Mouse (Mus musculus) cerebellum, adult 2 months (tissue): ENCODE results near the gene Fermt1. TPM values are rescaled to one million over a fixed set of nuclear protein-coding genes. Genes with fewer than 3 reads are reported as not detected.

Experiments
- DNase-seq, 2 experiments: peaks; one replicate each; pipeline ENCODE4 v3.0.0; 2021
- H3K27ac ChIP-seq: fragments of 200-500 bp; 2 replicates; pipeline ENCODE4 v1.5.1; 2012; ENCODE audit warnings: low read length, control low read depth, inconsistent platforms; ENCODE audit not compliant: insufficient read depth
- H3K27me3 ChIP-seq: fragments of 200-500 bp; 2 replicates; pipeline ENCODE4 v1.6.1; 2012; ENCODE audit warnings: inconsistent platforms, mild to moderate bottlenecking, low read length, moderate library complexity; ENCODE audit not compliant: control insufficient read depth, insufficient read depth
- H3K4me1 ChIP-seq: fragments of 200-500 bp; 2 replicates; pipeline ENCODE4 v1.6.1; 2011; ENCODE audit warnings: low read length; ENCODE audit not compliant: control insufficient read depth, insufficient read depth
- H3K4me3 ChIP-seq: fragments of 200-500 bp; replicated peaks from 2 replicates; pipeline ENCODE3; 2011; ENCODE audit warnings: mild to moderate bottlenecking, low read depth, low read length, control low read depth; ENCODE audit not compliant: insufficient read depth
- CTCF ChIP-seq: fragments of 200-500 bp; IDR thresholded peaks from 2 replicates; pipeline ENCODE4 v1.5.1; 2011; ENCODE audit warnings: low read depth, mild to moderate bottlenecking, control low read depth, low read length, moderate library complexity, borderline replicate concordance; ENCODE audit not compliant: insufficient read depth
- POLR2A ChIP-seq: fragments of 200-500 bp; IDR thresholded peaks from 2 replicates; pipeline ENCODE4 v1.6.1; 2011; ENCODE audit warnings: low read length, control low read depth, borderline replicate concordance; ENCODE audit not compliant: insufficient read depth
- WGBS: fragments of 180-500 bp; shearing (Covaris S2); methylation state at CpG from one replicate; pipeline ENCODE4 v1.1.7; 2018; 5-methylcytosine and 5-hydroxymethylcytosine counted together
- polyA plus RNA-seq: library from polyadenylated mRNA; depleted of rRNA; stranded (reverse); fragments of >200 nt; gene quantifications from 2 replicates; pipeline ENCODE4 v1.2.3, GENCODE M21; 2012

Gene Fermt1
- polyA plus RNA-seq, 1 experiment, result not detected

GRCm38 (mm10) chr2:132948174-132948573 is 2.5 kb upstream of the Fermt1 start:
- 80% methylated on average over 7 of the region's 7 CpGs for WGBS
- TF ChIP-seq CTCF (no peak), POLR2A (no peak)
- no peak overlapping the region for H3K27ac ChIP-seq
- no peak for DNase-seq
- peaks cover 3% of the 10 kb centered on the region; the same call in 1 of the 2 replicates for H3K4me1 ChIP-seq
- H3K27me3 ChIP-seq, result peaks cover 2% of the 10 kb centered on the region; the same call in 1 of the 2 replicates
- H3K4me3 ChIP-seq, result no peak overlapping the region

GRCm38 (mm10) chr2:132946976-132947375 is 1.3 kb upstream of the Fermt1 start:
- no peak for DNase-seq

DNA sequence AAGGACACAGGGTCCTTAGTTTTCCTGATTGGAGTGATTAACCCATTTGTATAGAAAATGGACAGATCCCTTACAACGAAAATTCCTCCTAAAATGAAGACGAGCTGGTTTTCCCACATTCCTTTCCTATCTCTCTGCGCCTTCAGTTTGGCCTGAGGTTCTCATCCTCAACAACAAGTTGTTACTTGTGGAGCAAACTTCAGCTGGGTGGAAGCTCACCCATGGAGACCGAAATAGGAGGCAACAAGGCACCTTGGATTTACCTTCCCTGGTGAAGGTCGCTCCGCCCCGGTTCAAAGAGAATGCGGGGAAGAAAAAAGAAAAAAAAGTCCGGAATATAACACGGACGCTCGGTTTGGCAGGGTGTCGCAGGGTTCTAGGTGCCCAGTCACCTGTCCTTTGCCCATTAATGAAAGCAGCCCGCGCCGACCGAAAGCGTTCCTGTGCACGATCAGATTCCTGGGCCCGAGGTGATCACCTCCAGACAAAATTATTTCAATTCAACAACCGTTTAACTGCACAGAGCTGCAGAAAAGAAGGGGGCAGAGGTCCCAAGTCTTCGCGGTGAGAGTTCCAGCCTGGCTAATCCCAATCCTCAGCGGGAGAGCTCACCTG is 888 bp downstream of the Fermt1 start:
- peak in 1 of 2 experiments; percentile 8 for DNase-seq
- TF ChIP-seq CTCF (no peak), POLR2A (no peak)
- Histone ChIP-seq H3K27me3 (peaks cover 2% of the 10 kb centered on the region; the same call in 1 of the 2 replicates), H3K27ac (no peak overlapping the region), H3K4me1 (peaks cover 3% of the 10 kb centered on the region; the same call in 1 of the 2 replicates), H3K4me3 (peak overlapping the region; percentile 23)
- WGBS, result 11% methylated on average over 24 of the region's 24 CpGs

More at GRCm38 (mm10) chr2:132946976-132947375, 1.3 kb upstream of the Fermt1 start:
- Histone ChIP-seq H3K27me3 (peaks cover 2% of the 10 kb centered on the region; the same call in 1 of the 2 replicates), H3K4me3 (no peak overlapping the region), H3K27ac (no peak overlapping the region), H3K4me1 (peaks cover 3% of the 10 kb centered on the region; the same call in 1 of the 2 replicates)
- WGBS, result 86% methylated on average over 6 of the region's 6 CpGs
- TF ChIP-seq CTCF (no peak), POLR2A (no peak)

DNA sequence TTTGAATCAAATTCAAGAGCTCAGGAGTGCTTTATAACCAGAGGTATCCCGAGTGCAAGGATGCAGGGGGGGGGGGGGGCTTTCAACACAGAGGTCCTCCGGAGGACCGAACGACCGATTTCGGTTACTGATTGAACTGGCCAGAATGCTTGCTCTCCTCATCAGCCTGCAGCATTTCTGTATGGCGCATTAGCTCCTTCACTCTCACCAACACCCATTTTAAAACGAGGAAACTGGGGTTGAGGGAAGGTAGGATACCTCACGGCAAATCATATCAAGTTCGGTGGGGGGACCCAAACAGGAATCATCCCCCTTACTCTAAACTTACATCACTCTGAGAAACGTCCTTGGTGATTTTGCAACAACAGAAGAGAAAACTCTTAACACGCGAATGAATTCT is 1.7 kb downstream of the Fermt1 start:
- H3K4me1 ChIP-seq, result peaks cover 3% of the 10 kb centered on the region; the same call in 1 of the 2 replicates
- TF ChIP-seq CTCF, result no peak
- no peak for TF ChIP-seq POLR2A
- H3K27me3 ChIP-seq, result peaks cover 2% of the 10 kb centered on the region; the same call in 1 of the 2 replicates
- no peak overlapping the region for H3K4me3 ChIP-seq
- no peak for DNase-seq
- no peak overlapping the region for H3K27ac ChIP-seq
- 53% methylated on average over 13 of the region's 13 CpGs for WGBS

- no peak for DNase-seq
- no peak overlapping the region for H3K27ac ChIP-seq
- TF ChIP-seq CTCF (no peak), POLR2A (no peak)
- H3K27me3 ChIP-seq, result peaks cover 2% of the 10 kb centered on the region; the same call in 1 of the 2 replicates
- 64% methylated on average over 9 of the region's 9 CpGs for WGBS
- peaks cover 3% of the 10 kb centered on the region; the same call in 1 of the 2 replicates for H3K4me1 ChIP-seq
- H3K4me3 ChIP-seq, result no peak overlapping the region
Observed at GRCm38 (mm10) chr2:132943596-132943995, 2.1 kb downstream of the Fermt1 start.

GRCm38 (mm10) chr2:132939056-132939455 is 6.7 kb downstream of the Fermt1 start:
- no peak overlapping the region for H3K27ac ChIP-seq
- WGBS, result 39% methylated on average over 14 of the region's 14 CpGs
- no peak overlapping the region for H3K4me3 ChIP-seq
- no peaks in the 10 kb centered on the region for H3K4me1 ChIP-seq
- no peaks in the 10 kb centered on the region for H3K27me3 ChIP-seq
- no peak for DNase-seq
- TF ChIP-seq CTCF, result no peak
- TF ChIP-seq POLR2A, result no peak

GRCm38 (mm10) chr2:132936176-132936575 is 9.5 kb downstream of the Fermt1 start:
- no peak overlapping the region for H3K27ac ChIP-seq
- H3K4me3 ChIP-seq, result no peak overlapping the region
- WGBS, result 88% methylated on average over 4 of the region's 4 CpGs
- TF ChIP-seq CTCF (no peak), POLR2A (no peak)
- no peak for DNase-seq
- no peaks in the 10 kb centered on the region for H3K4me1 ChIP-seq
- H3K27me3 ChIP-seq, result no peaks in the 10 kb centered on the region

- WGBS, result 46% methylated on average over 4 of the region's 4 CpGs
- Histone ChIP-seq H3K27me3 (no peaks in the 10 kb centered on the region), H3K27ac (no peak overlapping the region), H3K4me3 (no peak overlapping the region), H3K4me1 (no peaks in the 10 kb centered on the region)
- TF ChIP-seq CTCF, result no peak
- TF ChIP-seq POLR2A, result no peak
- no peak for DNase-seq
Observed at GRCm38 (mm10) chr2:132934711-132935110, 11.0 kb downstream of the Fermt1 start.
